Mouse (Mus musculus): ENCODE measurements around the gene Tnnt3. TPM values are rescaled to one million over a fixed set of nuclear protein-coding genes. Genes with fewer than 3 reads are reported as not detected.

Tnnt3 gene
- polyA plus RNA-seq (2012) = not detected in 2 replicates

- Histone ChIP-seq H3K27me3 (ENCODE audit: control insufficient read depth) (no peaks in the 10 kb centered on the region), H3K9me3 (ENCODE audit: control insufficient read depth, low read length) (no peaks in the 10 kb centered on the region), H3K4me3 (replicated peaks) (no peak within 1 kb of the TSS), H3K4me1 (ENCODE audit: control insufficient read depth) (no peaks in the 10 kb centered on the region), H3K36me3 (ENCODE audit: control insufficient read depth) (no peaks in the 10 kb centered on the region)
- TF ChIP-seq GATA1 (IDR thresholded peaks at IDR 0.05; ENCODE audit: low read length) = no peak
- no peak for TF ChIP-seq TAL1 (IDR thresholded peaks at IDR 0.05; ENCODE audit: low read length)
Measured at GRCm38 (mm10) chr7:142498575-142498974, at the start of gene Tnnt3. Gene Tnnt3, plus strand, starts transcription at chr7:142498836.

DNA sequence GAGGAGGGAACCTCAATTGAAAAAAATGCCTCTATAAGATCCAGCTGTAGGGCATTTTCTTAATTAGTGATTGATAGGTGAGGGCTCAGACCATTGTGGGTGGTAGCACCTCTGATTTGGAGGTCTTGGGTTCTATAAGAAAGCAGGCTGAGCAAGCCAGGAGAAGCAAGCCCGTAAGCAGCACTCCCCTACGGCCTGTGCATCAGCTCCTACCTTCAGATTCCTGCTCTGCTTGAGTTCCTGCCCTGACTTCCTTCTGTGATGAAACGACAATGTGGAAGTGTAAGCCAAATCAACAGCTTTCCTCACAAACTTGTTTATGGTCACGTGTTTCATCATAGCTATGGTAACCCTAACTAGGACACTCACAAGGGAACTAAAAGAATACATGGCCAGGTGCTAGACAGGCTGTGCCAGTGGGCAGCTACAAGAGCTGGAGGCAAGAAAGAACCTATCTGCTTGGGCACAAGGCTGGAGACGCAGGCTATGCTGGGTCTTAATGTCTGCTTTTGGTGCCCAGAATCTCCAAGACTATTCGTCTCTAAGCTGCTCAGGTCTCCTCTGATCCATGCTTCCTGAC lies 49.5 kb upstream of the Tnnt3 start:
- Histone ChIP-seq H3K4me1 (ENCODE audit: control insufficient read depth) (no peaks in the 10 kb centered on the region), H3K27me3 (ENCODE audit: control insufficient read depth) (no peaks in the 10 kb centered on the region; the same call in 1 of the 2 replicates), H3K9me3 (ENCODE audit: control insufficient read depth, low read length) (no peaks in the 10 kb centered on the region), H3K36me3 (ENCODE audit: control insufficient read depth) (no peaks in the 10 kb centered on the region), H3K4me3 (replicated peaks) (no peak overlapping the region)
- TF ChIP-seq TAL1 (IDR thresholded peaks at IDR 0.05; ENCODE audit: low read length) (no peak), GATA1 (IDR thresholded peaks at IDR 0.05; ENCODE audit: low read length) (no peak)

DNA sequence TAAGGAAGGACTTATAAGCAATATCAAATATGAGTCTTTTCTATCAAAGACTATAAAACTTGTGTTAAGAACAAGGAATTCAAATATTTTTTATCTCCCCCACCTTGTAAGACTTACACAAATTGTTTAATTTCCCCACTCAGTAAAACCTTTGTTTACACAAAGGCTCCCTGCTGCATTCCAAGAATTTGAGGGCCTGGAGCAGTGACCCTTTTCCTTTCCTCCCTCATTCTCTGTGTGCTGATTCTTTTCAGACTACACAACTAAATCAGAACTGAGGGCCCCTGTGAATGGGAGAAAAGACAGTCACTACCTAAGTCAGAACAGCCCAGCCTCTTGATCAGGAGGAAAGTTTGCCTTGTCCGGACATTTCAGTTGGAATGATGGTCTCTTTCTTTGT lies 43.9 kb upstream of the Tnnt3 start:
- H3K4me3 ChIP-seq (replicated peaks) = no peak overlapping the region
- no peaks in the 10 kb centered on the region for H3K36me3 ChIP-seq (ENCODE audit: control insufficient read depth)
- no peaks in the 10 kb centered on the region for H3K4me1 ChIP-seq (ENCODE audit: control insufficient read depth)
- TF ChIP-seq TAL1 (IDR thresholded peaks at IDR 0.05; ENCODE audit: low read length) = no peak
- TF ChIP-seq GATA1 (IDR thresholded peaks at IDR 0.05; ENCODE audit: low read length) = no peak
- H3K27me3 ChIP-seq (ENCODE audit: control insufficient read depth) = peaks cover 5% of the 10 kb centered on the region; the same call in 1 of the 2 replicates
- no peaks in the 10 kb centered on the region for H3K9me3 ChIP-seq (ENCODE audit: control insufficient read depth, low read length)

GRCm38 (mm10) chr7:142455251-142455650 lies 43.4 kb upstream of the Tnnt3 start:
- no peaks in the 10 kb centered on the region for H3K9me3 ChIP-seq (ENCODE audit: control insufficient read depth, low read length)
- H3K4me3 ChIP-seq (replicated peaks) = no peak overlapping the region
- no peaks in the 10 kb centered on the region for H3K36me3 ChIP-seq (ENCODE audit: control insufficient read depth)
- H3K27me3 ChIP-seq (ENCODE audit: control insufficient read depth) = peaks cover 5% of the 10 kb centered on the region; the same call in 1 of the 2 replicates
- TF ChIP-seq GATA1 (IDR thresholded peaks at IDR 0.05; ENCODE audit: low read length) (no peak), TAL1 (IDR thresholded peaks at IDR 0.05; ENCODE audit: low read length) (no peak)
- H3K4me1 ChIP-seq (ENCODE audit: control insufficient read depth) = no peaks in the 10 kb centered on the region

GRCm38 (mm10) chr7:142456806-142457205 lies 41.8 kb upstream of the Tnnt3 start:
- H3K9me3 ChIP-seq (ENCODE audit: control insufficient read depth, low read length) = no peaks in the 10 kb centered on the region
- H3K4me3 ChIP-seq (replicated peaks) = no peak overlapping the region
- peaks cover 5% of the 10 kb centered on the region; the same call in 1 of the 2 replicates for H3K27me3 ChIP-seq (ENCODE audit: control insufficient read depth)
- TF ChIP-seq TAL1 (IDR thresholded peaks at IDR 0.05; ENCODE audit: low read length) (no peak), GATA1 (IDR thresholded peaks at IDR 0.05; ENCODE audit: low read length) (no peak)
- H3K36me3 ChIP-seq (ENCODE audit: control insufficient read depth) = no peaks in the 10 kb centered on the region
- H3K4me1 ChIP-seq (ENCODE audit: control insufficient read depth) = no peaks in the 10 kb centered on the region

- Histone ChIP-seq H3K27me3 (ENCODE audit: control insufficient read depth) (peaks cover 5% of the 10 kb centered on the region; the same call in 1 of the 2 replicates), H3K36me3 (ENCODE audit: control insufficient read depth) (no peaks in the 10 kb centered on the region), H3K4me1 (ENCODE audit: control insufficient read depth) (no peaks in the 10 kb centered on the region), H3K9me3 (ENCODE audit: control insufficient read depth, low read length) (no peaks in the 10 kb centered on the region), H3K4me3 (replicated peaks) (no peak overlapping the region)
- TF ChIP-seq TAL1 (IDR thresholded peaks at IDR 0.05; ENCODE audit: low read length) (no peak), GATA1 (IDR thresholded peaks at IDR 0.05; ENCODE audit: low read length) (no peak)
Measured at GRCm38 (mm10) chr7:142457227-142457811, 41.3 kb upstream of the Tnnt3 start.

DNA sequence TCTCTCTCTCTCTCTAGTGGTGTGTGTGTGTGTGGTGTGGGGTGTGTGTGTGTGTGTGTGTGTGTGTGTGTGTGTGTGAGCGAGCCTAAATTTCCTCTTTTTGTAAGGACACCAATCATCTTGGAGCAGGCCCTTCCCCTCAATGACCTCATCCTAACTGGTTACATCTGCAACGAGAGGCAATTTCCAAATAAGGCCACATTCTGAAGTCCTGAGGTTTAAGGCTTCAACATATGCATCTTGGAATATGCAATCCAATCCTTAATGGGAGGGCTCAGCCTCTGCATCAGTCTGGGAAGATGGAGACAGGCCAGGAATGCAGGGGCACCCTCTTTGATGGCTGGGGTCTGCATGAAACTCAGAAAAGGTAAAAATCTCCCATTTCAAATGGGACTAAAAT lies 40.6 kb upstream of the Tnnt3 start:
- H3K4me3 ChIP-seq (replicated peaks) = no peak overlapping the region
- no peak for TF ChIP-seq TAL1 (IDR thresholded peaks at IDR 0.05; ENCODE audit: low read length)
- TF ChIP-seq GATA1 (IDR thresholded peaks at IDR 0.05; ENCODE audit: low read length) = no peak
- no peaks in the 10 kb centered on the region for H3K4me1 ChIP-seq (ENCODE audit: control insufficient read depth)
- H3K27me3 ChIP-seq (ENCODE audit: control insufficient read depth) = peaks cover 5% of the 10 kb centered on the region; the same call in 1 of the 2 replicates
- H3K9me3 ChIP-seq (ENCODE audit: control insufficient read depth, low read length) = no peaks in the 10 kb centered on the region
- no peaks in the 10 kb centered on the region for H3K36me3 ChIP-seq (ENCODE audit: control insufficient read depth)

- TF ChIP-seq GATA1 (IDR thresholded peaks at IDR 0.05; ENCODE audit: low read length) (no peak), TAL1 (IDR thresholded peaks at IDR 0.05; ENCODE audit: low read length) (no peak)
- H3K9me3 ChIP-seq (ENCODE audit: control insufficient read depth, low read length) = no peaks in the 10 kb centered on the region
- no peaks in the 10 kb centered on the region for H3K36me3 ChIP-seq (ENCODE audit: control insufficient read depth)
- no peaks in the 10 kb centered on the region for H3K4me1 ChIP-seq (ENCODE audit: control insufficient read depth)
- no peak overlapping the region for H3K4me3 ChIP-seq (replicated peaks)
- H3K27me3 ChIP-seq (ENCODE audit: control insufficient read depth) = peaks cover 5% of the 10 kb centered on the region; the same call in 1 of the 2 replicates
Measured at GRCm38 (mm10) chr7:142458676-142459298, 39.8 kb upstream of the Tnnt3 start.

- H3K9me3 ChIP-seq (ENCODE audit: control insufficient read depth, low read length) = no peaks in the 10 kb centered on the region
- H3K4me3 ChIP-seq (replicated peaks) = no peak overlapping the region
- TF ChIP-seq TAL1 (IDR thresholded peaks at IDR 0.05; ENCODE audit: low read length) = no peak
- H3K36me3 ChIP-seq (ENCODE audit: control insufficient read depth) = no peaks in the 10 kb centered on the region
- peaks cover 5% of the 10 kb centered on the region; the same call in 1 of the 2 replicates for H3K27me3 ChIP-seq (ENCODE audit: control insufficient read depth)
- H3K4me1 ChIP-seq (ENCODE audit: control insufficient read depth) = no peaks in the 10 kb centered on the region
Measured at GRCm38 (mm10) chr7:142459299-142459691, 39.3 kb upstream of the Tnnt3 start.

Measured in erythroblast, embryonic 14.5 days (primary cell).